Mouse (Mus musculus): ENCODE results near the gene AC124502.3.
A peak's percentile ranks its signal among the peaks of the same experiment; 100 is the strongest.

AC124502.3 gene

DNA sequence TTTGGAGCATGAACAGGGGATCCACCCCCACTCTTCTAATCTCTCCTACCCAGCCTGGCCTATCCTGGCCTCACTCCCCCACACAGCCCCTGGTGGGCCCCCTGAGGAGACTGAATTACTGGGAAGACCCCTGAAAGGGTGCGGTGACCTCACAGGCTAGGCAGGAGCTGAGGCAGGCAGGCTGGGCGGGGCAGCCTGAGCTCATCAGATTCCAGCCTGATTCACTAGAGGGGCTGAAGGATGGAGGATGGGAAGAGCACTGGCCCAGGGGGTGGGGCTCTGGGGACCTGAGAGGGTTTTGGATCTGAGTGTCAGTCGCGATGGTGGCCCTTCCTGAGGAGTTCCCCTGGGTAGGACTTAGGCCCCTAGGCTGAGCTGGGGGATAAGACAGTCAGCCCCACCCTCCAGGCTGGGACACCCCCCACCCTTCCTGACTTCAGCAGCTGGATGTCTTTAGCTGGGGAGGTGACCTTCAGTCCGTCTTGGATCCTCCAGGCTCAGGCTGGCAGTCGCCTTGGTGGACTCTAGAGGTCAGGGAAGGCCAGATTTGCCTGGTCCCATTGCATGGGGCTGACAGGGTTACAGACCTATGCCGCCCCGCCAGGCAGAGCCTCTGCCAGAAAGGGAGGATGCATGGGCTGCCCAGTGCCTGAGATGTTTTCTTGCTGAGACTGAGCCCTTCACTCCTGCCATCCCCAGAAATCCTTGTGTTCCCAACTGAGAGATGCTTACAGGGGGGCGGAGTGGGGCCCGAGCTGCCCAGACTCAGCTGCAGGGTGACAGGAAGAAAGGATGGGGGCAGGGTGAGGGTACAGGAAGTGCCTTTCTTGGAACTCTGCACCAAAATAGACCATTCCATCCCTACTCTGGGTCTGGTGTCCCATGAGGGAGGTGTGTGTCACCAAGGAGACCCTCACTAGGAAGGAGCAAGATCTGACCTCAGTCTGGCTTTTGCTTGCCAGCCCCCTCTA is 20.4 kb downstream of the AC124502.3 start:
- DNase-seq (ENCODE audit: low spot score) = no peak

DNA sequence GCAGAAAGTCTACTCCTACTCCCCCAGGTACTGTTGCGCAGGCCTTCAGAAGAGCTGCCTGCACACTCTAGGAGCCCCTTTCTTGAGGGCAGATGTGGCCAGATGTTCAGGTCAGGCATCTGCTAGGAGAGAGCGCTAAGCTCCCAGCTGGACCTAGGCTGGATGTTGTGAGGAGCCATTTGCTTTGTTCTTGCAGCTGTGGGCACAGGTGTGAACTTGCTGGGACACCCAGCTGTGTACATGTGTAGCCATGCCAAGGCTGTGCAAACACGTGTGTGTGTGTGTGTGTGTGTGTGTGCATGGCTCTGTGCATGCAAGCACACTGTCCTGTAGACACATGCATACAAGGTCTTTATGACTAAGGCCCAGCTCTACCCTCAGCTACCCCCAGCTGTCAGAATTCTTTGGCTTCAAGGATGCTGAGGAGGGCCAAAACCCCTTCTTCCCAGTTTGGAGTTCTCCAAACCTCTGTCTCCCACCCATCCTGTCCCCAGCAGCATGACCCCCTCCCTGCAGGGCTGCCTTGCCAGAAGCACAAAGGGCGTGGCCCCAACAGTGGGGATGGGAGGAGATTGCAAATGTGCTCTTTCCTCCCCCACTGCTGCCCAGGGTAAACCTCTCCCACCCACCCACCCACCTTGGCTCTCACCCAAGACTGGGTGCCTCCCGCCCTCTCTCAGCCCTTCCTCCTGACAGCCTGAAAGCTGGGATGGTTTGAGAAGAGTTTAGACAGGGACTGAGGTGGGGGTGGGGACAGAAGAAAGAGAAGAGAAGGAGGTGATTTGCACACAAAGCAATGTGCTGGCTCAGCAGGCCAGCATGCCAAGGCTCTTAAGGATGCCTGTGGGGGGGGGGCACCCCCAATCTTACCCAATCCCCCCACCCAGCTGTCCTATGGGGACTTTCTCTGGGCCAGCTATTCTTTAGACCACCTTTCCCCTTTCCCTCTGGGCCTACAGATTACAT is 22.0 kb downstream of the AC124502.3 start:
- no peak for DNase-seq (ENCODE audit: low spot score)

DNA sequence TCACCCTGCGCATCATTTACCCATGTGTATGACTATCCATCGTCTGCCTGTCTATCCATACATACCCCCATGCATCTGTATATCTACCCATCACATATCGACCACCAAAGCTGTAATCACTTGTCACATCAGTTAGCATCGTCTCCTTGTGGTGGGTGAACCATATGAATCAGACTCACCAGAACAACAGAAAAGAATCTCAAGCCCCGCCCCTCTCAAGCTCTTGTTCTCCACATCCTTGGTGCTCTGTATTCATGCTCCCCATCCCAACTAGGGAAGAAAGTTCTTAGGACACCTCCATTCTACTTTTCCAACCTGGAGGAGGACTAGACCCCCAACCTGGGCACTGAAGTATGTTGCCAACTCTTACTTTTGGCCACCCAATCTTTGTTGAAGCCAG is 23.4 kb downstream of the AC124502.3 start:
- no peak for DNase-seq (ENCODE audit: low spot score)

DNA sequence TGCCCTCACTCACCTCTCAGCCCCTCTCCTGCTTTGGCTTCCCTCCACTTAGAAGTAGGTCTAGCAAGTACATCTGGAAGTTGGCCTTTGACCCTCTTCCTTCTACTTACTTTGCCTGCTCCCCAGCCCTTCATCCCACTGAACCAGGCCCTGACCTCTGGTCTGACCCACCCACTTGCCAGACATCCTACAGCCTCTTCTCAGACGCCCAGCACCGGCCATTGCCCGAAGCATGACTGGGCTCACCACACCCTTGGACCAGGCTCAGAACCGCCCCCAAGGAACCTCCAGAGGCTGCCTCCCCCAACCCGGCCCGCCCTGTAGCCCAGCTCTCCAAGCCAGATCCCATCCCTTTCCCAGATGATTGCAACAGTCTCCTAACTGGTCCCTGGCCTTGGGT is 23.8 kb downstream of the AC124502.3 start:
- DNase-seq (ENCODE audit: low spot score) = no peak

DNA sequence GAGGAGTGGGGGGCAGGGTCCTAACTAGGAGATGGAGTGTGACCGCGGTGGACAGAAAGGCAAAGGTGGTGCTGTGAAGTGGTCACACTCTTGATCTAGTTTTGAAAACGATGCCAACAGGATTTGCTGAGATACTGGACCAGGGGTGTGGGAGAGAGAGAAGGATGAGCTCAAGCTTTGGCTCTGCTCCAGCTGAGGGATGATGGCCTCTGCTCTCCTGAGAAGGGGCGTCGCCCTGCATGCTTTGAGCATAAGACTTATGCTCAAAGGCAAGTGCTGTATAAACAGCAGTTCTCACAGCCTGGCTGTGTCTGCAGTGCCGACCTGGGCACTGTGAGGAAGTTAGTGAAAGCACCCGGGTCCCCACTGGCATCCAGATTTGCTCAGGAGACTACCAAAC is 26.4 kb downstream of the AC124502.3 start:
- no peak for DNase-seq (ENCODE audit: low spot score)

DNA sequence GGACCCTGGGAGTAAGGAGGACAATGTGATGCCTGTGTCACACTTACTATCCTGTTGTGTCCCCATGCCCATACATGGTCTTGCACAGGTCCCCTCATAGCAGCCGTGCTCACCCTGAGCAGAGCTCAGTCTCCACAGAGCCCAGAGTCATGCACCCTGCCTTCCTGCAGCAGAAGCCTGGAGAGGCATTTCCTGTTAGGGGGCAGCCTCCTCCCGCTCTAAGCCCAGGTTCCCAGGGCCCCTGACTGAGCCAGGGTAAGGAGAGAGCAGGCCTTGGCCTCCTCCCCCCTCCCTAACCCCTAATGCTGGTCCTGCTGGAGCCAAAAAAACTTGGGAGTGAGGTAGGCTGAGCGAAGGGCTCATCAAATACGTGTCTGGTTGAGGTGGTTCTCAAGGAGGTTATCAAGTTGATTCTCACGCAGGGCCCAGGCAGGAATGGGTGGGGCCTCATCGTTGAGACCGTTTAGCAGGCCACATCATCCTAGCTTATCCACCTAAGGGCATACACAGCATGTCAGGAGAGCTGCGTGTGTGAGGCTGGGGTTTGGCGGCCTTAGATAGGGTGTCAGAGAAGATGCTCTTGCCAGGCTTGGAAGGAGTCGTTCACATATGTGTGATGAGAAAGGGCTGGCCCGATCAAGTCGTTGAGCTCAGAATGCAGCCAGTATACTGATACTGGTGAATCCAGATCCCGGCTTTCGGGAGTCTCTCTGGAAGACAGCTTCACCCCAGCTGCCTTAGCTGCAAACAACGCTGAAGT is 28.5 kb downstream of the AC124502.3 start:
- DNase-seq (ENCODE audit: low spot score) = no peak

DNA sequence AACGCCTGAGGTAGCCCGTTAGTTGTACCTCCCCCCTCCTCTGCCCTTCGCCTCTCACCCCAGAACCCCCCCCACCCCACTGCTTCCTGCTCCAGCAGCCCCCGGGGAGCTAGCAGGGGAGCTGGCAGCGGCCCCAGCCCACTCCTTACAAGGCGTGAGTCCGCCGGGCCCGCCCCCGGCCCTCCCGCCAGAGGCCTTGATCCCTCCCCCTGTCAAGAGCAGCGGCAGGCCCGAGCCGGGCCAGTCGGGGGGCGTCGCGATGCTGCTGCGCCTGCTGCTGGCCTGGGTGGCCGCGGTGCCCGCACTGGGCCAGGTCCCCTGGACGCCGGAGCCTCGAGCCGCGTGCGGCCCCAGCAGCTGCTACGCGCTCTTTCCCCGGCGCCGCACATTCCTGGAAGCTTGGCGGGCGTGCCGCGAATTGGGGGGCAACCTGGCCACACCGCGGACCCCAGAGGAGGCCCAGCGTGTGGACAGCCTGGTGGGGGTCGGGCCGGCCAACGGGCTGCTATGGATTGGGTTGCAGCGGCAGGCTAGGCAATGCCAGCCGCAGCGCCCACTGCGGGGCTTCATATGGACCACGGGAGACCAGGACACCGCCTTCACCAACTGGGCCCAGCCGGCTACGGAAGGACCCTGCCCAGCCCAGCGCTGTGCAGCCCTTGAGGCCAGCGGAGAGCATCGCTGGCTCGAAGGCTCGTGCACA is 29.3 kb downstream of the AC124502.3 start, which contains the start of gene Cd248:
TSS of gene Cd248 (plus strand) at position 212 of the 703 bp plus-strand sequence.
- DNase-seq (ENCODE audit: low spot score) = no peak

DNA sequence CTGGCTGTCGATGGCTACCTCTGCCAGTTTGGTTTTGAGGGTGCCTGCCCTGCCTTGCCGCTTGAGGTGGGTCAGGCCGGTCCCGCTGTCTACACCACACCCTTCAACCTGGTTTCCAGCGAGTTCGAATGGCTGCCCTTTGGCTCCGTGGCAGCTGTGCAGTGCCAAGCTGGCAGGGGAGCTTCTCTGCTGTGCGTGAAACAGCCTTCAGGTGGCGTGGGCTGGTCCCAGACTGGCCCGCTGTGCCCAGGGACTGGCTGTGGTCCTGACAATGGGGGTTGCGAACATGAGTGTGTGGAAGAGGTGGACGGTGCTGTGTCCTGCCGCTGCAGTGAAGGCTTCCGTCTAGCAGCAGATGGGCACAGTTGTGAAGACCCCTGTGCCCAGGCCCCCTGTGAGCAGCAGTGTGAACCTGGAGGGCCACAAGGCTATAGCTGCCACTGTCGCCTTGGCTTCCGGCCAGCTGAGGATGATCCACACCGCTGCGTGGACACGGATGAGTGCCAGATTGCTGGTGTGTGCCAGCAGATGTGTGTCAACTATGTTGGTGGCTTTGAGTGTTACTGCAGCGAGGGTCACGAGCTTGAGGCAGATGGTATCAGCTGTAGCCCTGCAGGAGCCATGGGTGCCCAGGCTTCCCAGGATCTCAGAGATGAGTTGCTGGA is 30.0 kb downstream of the AC124502.3 start:
- no peak for DNase-seq (ENCODE audit: low spot score)

DNA sequence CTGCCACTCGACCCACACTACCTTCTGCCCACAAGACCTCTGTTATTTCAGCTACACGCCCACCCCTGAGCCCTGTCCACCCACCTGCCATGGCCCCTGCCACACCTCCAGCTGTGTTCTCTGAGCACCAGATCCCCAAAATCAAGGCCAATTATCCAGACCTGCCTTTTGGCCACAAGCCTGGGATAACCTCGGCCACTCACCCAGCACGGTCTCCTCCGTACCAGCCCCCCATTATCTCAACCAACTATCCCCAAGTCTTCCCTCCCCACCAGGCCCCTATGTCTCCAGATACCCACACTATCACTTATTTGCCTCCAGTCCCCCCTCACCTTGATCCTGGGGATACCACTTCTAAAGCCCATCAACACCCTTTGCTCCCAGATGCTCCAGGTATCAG is 30.8 kb downstream of the AC124502.3 start:
- DNase-seq (ENCODE audit: low spot score) = no peak

DNA sequence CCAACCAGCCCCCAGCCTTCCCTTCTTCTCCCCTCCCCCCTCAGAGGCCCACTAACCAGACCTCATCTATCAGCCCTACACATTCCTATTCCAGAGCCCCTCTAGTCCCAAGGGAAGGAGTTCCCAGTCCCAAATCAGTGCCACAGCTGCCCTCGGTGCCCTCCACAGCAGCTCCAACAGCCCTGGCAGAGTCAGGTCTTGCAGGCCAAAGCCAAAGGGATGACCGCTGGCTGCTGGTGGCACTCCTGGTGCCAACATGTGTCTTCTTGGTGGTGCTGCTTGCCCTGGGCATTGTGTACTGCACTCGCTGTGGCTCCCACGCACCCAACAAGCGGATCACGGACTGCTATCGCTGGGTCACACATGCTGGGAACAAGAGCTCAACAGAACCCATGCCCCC is 31.3 kb downstream of the AC124502.3 start:
- DNase-seq (ENCODE audit: low spot score) = no peak

DNA sequence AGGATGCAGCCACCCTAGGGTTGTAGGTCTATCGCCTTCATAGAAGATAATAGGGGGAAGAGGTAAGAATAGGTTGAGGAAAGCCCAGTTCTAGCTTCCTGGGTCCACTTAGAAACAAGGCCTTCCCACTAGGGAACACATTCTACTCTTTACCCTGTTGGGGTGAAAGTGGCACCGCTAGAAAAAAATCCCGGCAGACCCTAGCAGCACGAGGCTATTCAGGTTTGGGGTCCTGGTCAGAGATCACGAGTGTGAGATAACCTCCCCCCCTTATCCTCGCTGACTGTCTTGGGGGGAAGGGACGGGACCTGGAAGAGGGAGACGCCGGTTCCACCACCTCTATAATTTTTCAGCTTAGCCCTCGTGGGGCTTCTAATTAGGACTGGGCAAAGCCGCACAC is 32.4 kb downstream of the AC124502.3 start:
- no peak for DNase-seq (ENCODE audit: low spot score)

DNA sequence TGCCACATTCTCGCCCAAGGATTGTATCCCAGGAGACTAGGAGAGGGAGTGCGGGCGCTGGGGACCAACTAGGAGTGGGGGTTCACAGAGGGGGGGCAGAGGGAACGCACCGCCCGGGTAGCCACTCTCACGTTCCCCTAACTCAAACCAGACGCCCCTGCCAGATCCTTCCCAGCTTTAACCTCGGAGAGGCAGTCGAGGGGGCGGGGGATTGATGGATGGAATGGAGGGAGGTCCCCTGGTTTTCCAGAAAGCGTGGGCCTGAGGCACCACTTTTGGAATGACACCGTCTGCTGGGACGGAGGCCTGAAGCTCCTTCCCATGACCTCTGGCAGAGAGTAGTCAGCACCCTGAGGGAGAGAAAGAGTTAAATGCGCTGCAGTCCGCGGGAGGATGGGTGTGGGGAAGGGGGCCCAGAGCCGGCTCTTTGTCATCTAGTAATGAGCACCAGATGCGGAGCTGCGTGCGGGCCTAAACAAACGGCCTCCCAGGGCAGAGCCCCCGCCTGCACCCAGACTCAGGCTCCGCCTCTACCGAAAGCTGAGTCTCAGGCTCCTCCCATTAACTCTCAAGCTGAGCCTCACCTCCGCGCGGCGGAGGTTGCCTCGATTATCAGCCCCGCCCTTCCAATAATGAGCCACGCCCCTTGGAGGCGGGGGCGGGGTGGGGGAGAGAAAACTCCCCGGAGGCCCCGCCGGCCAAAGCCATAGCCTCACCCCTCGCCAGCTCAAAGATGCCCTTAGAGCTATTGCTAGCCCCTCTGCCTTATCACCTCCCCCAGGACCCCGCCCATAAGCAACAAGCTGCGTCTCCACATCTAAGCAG is 33.1 kb downstream of the AC124502.3 start:
- DNase-seq (ENCODE audit: low spot score) = peak; percentile 74

DNA sequence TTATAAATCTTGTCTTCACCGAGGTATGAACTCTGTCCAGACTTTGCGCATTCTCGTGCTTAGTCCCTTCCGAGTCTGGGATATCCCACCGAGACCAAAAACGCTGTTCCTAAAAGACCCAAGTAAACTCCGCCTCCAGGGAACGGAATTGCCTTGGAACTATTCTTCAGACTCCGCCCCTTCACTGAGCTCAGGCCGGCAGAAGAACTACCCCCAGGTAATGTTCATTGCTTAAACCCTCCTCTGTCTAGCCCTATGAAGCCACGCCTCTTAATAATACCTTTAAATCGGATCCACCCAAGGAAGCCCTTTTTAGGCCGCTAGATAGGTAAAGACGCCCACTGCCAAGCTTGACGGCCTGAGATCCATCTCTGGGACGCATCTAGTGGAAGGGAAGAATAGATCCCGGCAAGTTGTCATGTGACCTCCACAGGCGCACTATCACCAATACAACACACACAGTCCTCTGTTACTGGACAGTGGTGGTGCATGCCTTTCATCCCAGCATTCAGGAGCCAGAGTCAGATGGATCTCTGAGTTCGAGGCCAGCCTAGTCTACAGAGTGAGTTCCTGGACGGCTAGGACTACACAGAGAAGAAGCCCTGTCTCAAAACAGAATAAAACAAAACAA is 33.8 kb downstream of the AC124502.3 start:
- DNase-seq (ENCODE audit: low spot score) = no peak

DNA sequence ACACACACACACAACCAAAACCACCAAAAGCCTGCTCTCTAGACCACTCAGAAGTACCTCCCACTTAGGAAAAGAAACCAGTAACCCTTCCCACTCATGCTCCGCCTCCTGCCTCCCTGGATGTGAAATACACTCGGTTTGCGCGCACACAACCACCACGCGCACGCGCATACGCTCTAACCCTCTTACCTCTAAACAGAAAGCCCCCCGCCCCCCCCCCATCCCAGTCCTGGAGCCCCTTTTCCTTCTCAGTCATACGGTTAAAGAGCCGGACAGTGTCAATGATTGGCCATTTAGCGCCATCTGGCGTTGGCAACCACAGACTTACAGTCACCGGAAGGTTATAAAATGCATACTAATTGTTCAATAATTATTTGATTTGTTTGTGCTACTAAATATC is 34.3 kb downstream of the AC124502.3 start:
- DNase-seq (ENCODE audit: low spot score) = peak; percentile 48

DNA sequence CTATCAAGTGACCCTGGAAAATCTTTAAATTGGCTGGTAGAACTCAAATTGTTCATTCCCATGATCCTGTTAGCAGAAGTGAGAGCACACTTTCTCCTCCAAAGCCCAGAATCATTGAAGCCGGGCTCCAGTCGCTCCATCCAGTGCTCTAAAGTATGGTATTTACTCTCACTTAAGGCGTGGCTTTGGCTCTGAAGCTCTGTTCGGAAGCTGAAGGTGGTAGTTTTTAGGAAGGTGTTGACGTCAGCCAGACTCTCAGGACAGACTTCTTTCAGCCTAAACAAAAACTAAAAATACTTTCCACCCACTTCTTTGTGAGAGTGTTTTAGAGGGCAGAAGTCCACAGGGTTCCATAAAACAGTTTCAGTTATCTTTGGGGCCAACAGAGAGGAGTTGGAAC is 34.8 kb downstream of the AC124502.3 start:
- no peak for DNase-seq (ENCODE audit: low spot score)

DNA sequence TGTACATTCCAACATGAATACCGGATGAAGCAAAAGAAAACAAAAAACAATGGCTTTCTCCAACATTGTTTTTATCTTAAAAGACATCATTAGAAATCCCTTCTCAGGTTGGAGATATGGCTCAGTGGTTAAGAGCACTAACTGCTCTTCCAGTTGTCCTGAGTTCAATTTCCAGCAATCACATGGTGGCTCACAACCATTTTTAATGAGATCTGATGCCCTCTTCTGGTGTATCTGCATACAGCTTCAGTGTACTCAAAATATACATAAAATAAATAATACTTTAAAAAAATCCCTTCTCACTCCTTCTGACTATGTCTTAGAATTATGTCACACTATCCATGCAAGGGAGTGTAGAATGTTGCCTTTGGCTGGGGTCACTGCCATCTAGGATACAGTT is 40.6 kb downstream of the AC124502.3 start:
- no peak for DNase-seq (ENCODE audit: low spot score)

DNA sequence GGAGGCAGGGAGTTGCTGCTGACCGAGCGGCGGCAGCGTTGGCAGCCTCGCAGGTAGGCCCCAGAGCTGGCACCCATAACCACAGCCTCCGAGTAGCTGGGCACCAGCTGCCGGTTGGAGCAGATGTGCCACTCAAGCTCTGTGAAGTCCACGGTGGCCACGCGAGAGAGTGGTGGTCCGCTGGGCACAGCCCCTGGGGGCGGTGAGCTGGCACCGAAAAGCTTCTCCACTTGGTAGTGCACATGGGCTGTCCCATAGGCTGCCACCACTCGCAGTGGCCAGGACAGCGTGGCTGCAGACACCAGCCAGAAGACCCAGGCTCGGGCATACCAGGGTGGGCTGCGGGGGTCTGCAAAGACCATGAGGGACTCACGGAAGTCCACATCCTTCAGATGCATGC is 43.3 kb downstream of the AC124502.3 start:
- DNase-seq (ENCODE audit: low spot score) = no peak

DNA sequence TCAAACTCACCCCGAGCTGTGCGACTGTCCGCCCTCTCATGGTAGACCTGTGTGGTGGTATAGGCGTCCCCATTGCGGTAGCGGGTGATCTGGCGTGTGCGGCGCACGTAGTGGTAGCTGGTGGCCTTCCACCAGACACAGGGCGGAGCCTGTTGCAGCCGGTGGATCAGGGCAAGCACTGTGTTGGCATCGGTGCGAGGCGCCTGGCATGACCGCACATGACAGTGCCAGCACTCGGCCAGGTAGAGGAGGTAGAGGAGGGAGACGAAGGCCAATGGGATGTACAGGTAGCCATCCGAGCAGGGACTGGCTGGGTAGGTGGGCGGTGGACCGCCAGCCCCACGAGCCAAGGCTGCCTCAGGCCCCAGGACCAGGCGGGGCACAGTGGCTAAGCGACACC is 43.9 kb downstream of the AC124502.3 start:
- no peak for DNase-seq (ENCODE audit: low spot score)

Data from lung, postnatal 25 days (tissue).